Mouse (Mus musculus) intestine, embryonic 14.5 days (tissue): ENCODE results near the gene Il12b. TPM values are rescaled to one million over a fixed set of nuclear protein-coding genes. Genes with fewer than 3 reads are reported as not detected.
"Not testable (repeated sequence)": the region's sequence is repeated elsewhere in the genome, so short reads cannot be mapped to it uniquely, and the experiment has no call there.

Experiments used
- ATAC-seq: fragments of 200-750 bp; cut with Nextera tagmentation; replicated peaks from 2 replicates; pipeline ENCODE4 v1.8.0; 2017; ENCODE audit warnings: low read depth, moderate number of reproducible peaks, moderate TSS enrichment, moderate library complexity; ENCODE audit not compliant: low FRiP score, low TSS enrichment
- DNase-seq: peaks from one replicate; pipeline ENCODE4 v3.0.0-alpha.2; 2018; ENCODE audit warnings: low spot score
- H3K27ac ChIP-seq: fragments of 300-500 bp; sonication (generic); 2 replicates; pipeline ENCODE4 v1.5.1; 2014; ENCODE audit warnings: low read depth, mild to moderate bottlenecking, control low read depth
- H3K27me3 ChIP-seq: fragments of 300-500 bp; sonication (generic); replicated peaks from 2 replicates; pipeline ENCODE4 v1.6.1; 2014; ENCODE audit warnings: low read length, control low read depth; ENCODE audit not compliant: control insufficient read depth, insufficient read depth
- H3K36me3 ChIP-seq: fragments of 300-500 bp; sonication (generic); 2 replicates; pipeline ENCODE4 v1.6.1; 2014; ENCODE audit warnings: low read length, control low read depth; ENCODE audit not compliant: control insufficient read depth, insufficient read depth
- H3K4me1 ChIP-seq: fragments of 300-500 bp; sonication (generic); replicated peaks from 2 replicates; pipeline ENCODE4 v1.6.1; 2014; ENCODE audit warnings: low read length, control low read depth, mixed read lengths; ENCODE audit not compliant: control insufficient read depth, insufficient read depth
- H3K4me2 ChIP-seq: fragments of 300-500 bp; sonication (generic); 2 replicates; pipeline ENCODE4 v1.6.1; 2014; ENCODE audit warnings: low read length
- H3K4me3 ChIP-seq: fragments of 300-500 bp; sonication (generic); 2 replicates; pipeline ENCODE4 v1.5.1; 2014; ENCODE audit warnings: low read depth, low read length, control low read depth, mixed read lengths
- H3K9ac ChIP-seq: fragments of 300-500 bp; sonication (generic); 2 replicates; pipeline ENCODE4 v1.6.1; 2014; ENCODE audit warnings: mild to moderate bottlenecking, low read length
- H3K9me3 ChIP-seq: fragments of 300-500 bp; sonication (generic); 2 replicates; pipeline ENCODE4 v1.6.1; 2016; ENCODE audit warnings: low read length, control low read depth; ENCODE audit not compliant: control insufficient read depth
- WGBS: fragments of 180-500 bp; shearing (Covaris S2); extraction: QIAGEN DNeasy Blood & Tissue Kit; methylation state at CpG from one replicate; pipeline ENCODE4 v1.1.7; 2014; 5-methylcytosine and 5-hydroxymethylcytosine counted together
- polyA plus RNA-seq: library from polyadenylated mRNA; unstranded; fragments of >200 nt; fragmentation: Nextera tagmentation; extraction: Ambion mirVana; gene quantifications from 2 replicates; pipeline ENCODE4 v1.2.1, GENCODE M21; 2014

Il12b gene
- polyA plus RNA-seq, 1 experiment from 2014 or later = not detected

DNA sequence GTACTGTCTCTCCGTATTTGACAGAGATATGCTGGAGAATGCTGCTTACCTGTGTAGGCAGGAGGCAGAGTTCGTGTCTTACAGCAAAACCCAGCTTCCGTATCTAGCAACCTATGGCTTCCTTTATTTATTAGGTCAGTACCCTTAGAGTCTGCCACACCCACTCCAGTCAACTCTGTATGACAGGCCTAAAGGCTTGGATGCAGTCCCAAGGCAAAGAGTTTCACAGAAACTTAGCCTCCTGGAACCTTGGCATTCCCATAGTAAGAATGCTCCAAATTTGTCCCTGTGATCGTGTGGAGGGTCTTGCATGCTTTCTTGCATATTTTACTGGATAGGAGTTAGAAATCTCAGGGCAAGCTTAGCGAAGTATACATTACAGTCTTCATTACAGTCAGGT is 52.2 kb downstream of the Il12b start:
- H3K9ac ChIP-seq, H3K9me3 ChIP-seq, H3K27ac ChIP-seq, ATAC-seq, H3K27me3 ChIP-seq, DNase-seq, H3K4me2 ChIP-seq, H3K4me3 ChIP-seq, H3K4me1 ChIP-seq: not testable (repeated sequence)
- H3K36me3 ChIP-seq = peaks cover 10% of the 10 kb centered on the region
- WGBS = 90% methylated on average over 5 of the region's 5 CpGs

DNA sequence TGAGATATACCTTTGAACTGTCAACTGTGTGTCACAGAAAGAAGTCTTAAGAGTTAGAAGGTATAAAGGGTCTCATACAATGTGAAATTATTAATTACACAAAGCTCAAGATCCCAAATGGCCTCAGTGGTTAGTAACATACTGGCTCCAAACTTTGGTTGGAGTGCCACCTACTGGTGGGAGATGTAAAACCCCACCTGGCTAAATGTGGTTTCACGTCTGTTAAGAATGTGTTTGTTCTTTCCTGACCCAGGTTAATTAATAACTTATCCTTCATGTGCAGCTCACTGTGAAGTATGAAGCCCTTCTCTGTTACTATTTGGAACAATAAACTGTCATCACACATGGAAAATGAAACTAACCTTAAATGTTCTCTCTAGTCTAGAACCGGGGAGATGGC is 53.6 kb downstream of the Il12b start:
- ATAC-seq = peak; percentile 68
- Histone ChIP-seq H3K4me1 (no peaks in the 10 kb centered on the region), H3K27ac (no peak overlapping the region), H3K9ac (no peak overlapping the region), H3K9me3 (no peaks in the 10 kb centered on the region), H3K36me3 (peaks cover 14% of the 10 kb centered on the region), H3K4me2 (no peak overlapping the region), H3K27me3 (no peaks in the 10 kb centered on the region), H3K4me3 (no peak overlapping the region)
- 53% methylated on average over 2 of the region's 2 CpGs for WGBS
- peak; percentile 57 for DNase-seq

DNA sequence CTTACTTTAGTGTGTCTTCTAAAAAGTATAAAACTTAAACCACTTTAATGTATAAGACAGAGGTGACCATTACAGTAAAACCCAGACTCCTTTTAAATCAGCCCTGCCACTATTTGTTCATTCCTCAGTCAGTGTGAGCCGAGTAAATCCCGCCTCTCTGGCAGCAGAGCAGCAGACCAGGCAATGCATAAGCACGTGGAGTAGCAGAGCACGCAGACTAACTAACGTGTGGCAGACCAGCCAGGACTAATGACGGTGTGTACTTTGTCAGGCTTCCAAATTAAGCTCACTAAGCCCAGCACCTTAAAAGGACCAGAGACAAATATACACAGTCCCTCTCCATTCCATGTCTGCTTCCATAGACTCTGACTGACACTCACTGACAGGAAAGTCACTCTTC is 61.6 kb downstream of the Il12b start:
- ATAC-seq (no peak), DNase-seq (no peak)
- Histone ChIP-seq H3K4me2 (no peak overlapping the region), H3K27me3 (no peaks in the 10 kb centered on the region), H3K4me1 (no peaks in the 10 kb centered on the region), H3K9ac (no peak overlapping the region), H3K9me3 (no peaks in the 10 kb centered on the region), H3K27ac (no peak overlapping the region), H3K4me3 (no peak overlapping the region), H3K36me3 (peaks cover 44% of the 10 kb centered on the region; the same call in 1 of the 2 replicates)
- WGBS = 68% methylated on average over 6 of the region's 6 CpGs

Other genes starting within 250 kb of the Il12b start
- 62.4 and 63.9 TPM in 2 replicates for gene Ublcp1, start 70.4 kb downstream of the Il12b start, polyA plus RNA-seq
- gene Rnf145, start 118.9 kb downstream of the Il12b start, polyA plus RNA-seq = 71.3 and 73.3 TPM in 2 replicates
- 8.4 and 10.0 TPM in 2 replicates for gene Ebf1, start 217.3 kb downstream of the Il12b start, polyA plus RNA-seq